Mouse (Mus musculus) left cerebral cortex, postnatal 25 days (tissue): ENCODE results near the gene Cebpg. TPM values are rescaled to one million over a fixed set of nuclear protein-coding genes. Genes with fewer than 3 reads are reported as not detected.

Experiments
- DNase-seq, 2 experiments: peaks; one replicate each; pipeline ENCODE4 v3.0.0; 2022; ENCODE audit warnings: low spot score in 2 of 2, mixed read lengths in 1 of 2
- intact Hi-C: fragments of 180-260 bp; cut with DNase I; formaldehyde crosslinking; loops from one replicate; pipeline ENCODE4 v1.15.1; 2025
- total RNA-seq, 2 experiments: library from RNA; stranded (reverse); gene quantifications; 2 replicates each; pipeline ENCODE4 v1.2.3; 2021

Gene Cebpg
- 10 to 100 TPM; 31.3 to 34.8 TPM for total RNA-seq

DNA sequence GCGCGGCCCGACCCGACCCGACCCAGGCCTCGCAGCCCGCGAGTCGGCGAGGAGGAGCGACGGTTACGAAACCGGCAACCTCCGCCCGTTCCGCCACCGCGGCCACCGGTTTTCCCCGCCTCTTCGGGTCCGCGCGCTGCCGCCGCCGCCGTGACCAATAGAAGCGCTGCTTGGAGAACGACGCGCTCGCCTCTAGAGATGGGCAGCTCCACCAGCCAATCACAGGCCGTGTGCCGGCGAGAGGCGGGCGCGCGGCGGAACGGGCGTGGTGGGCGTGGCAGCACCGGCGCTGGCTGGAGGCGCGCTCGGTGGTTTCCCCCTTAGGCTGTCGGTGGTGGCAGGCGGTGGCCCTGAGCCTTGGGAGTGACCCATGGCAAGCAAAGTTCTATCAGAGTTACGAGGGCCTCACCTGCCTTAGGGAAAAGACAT is at the start of gene Cebpg:
Gene Cebpg, minus strand, starts transcription at position 138 of the 429 bp plus-strand sequence.
- DNase-seq: peak; percentile 97 to 99
- intact Hi-C loops: no loop called here

DNA sequence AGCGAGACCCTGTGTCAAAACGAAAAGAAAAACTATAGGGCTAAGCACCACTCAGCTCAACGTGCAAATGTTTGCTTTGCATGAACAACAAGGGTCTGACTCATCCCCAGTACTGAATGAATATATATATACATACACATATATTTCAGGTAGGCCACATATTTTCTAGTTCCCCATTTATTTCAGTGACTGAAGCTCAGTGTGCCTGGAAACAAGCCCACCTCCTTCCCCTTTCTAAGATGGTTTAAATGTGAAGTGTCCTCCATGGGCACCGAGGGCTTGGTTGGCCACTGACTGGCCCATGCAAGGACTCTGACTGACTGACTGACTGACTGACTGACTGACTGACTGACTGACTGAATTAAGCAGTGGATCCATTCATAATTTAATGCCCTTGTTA is 43.2 kb upstream of the Cebpg start:
- no peak for DNase-seq
- intact Hi-C loops: no loop called here

DNA sequence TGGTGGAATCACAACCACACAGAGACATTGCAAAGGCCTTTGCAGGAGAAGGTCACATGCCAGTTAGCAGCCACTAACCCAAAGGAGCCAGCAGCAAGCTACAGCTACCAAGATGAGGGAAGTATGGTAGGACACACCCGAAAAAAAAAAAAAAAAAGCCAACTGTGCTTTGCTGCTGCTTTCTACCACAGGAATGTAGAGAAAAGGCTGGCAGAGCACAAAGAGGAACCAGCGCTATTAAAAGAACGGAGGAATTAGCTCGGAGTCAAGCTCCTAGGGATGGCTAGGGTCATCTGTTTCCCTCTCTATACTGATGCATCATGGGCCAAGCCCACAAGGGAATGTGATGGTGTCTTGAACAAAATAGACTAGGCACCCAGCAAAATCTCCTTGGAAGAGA is 42.4 kb upstream of the Cebpg start:
- DNase-seq: peak in 1 of 2 experiments; percentile 27
- intact Hi-C loops: no loop called here

DNA sequence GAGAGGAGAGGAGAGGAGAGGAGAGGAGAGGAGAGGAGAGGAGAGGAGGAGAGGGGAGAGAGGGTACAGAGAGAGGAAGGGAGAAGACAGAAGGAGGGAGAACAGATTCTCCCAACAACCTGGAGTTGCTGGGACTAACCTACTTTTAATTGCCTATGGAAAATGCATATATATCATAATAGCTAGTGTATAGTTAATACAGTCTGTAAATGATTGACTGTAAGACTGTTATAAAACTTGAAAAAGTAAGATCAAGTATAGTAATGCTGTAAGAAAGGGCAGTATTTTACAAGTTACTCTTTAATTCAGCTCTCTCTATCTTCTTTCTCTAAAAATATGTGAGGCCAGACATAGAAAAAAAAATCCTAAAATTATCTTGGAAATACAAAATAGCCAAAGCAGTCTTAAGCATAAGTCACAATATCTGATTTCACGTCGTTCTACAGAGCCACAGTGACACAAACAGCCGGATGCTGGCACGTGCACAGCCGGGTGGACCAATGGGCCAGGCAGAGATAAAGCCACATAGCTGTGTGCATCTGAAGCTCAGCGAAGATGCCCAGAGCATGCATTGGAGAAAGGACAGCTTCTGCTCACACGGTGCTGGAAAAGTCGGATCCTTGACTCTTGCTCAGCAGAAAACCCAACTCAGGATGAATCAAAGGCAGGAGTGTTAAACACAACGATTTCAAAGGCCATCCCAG is 38.8 kb upstream of the Cebpg start:
- intact Hi-C loops: no loop called here
- DNase-seq: no peak

DNA sequence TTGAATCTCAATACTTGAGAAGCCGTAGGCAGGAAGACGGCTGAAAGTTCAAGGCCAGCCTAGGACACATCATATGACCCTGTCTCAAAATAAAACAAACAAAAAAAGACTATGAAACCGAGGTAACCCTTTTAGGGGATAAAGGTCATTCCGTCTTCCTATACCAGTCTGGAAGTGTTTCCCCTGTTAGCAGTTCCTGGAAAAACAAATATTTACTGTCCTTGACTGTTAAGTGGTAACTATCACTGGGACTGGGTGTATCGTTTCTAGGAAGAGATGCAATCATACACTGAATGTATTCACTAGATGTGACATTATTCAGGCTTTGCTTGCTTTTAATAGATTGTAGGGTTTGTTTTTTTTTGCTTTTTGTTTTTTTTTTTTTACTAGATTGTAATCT is 34.2 kb upstream of the Cebpg start:
- intact Hi-C loops: no loop called here
- DNase-seq: no peak

DNA sequence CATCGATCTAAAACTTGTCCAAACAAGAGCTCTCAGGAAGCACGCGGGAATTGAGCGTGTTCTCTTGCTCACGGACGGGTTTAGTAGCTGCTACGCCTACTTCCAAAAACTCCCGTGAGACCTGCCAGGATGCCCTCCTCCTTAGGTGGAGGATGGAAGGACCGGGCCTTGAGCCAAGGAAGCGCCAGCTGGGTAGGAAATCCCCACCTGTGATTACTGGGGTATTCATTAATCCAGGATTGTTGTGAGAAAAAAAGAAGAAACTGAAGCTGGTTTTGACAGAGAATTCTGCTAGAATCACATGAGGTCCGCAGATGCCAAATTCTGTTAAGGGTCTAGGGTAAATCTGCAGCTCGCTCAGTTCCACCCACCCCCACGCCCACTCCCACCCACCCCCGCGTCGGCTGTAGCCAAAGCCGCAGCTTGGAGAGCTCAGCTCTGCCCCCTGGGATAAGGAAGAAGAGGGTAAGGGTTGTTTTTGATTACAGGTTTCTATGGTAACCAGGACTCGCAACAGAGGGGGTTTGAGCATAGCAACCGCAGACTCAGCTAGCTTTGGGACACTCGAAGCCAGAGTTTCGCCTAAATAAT is 30.0 kb upstream of the Cebpg start:
- peak; percentile 34 to 50 for DNase-seq
- intact Hi-C loops: no loop called here

DNA sequence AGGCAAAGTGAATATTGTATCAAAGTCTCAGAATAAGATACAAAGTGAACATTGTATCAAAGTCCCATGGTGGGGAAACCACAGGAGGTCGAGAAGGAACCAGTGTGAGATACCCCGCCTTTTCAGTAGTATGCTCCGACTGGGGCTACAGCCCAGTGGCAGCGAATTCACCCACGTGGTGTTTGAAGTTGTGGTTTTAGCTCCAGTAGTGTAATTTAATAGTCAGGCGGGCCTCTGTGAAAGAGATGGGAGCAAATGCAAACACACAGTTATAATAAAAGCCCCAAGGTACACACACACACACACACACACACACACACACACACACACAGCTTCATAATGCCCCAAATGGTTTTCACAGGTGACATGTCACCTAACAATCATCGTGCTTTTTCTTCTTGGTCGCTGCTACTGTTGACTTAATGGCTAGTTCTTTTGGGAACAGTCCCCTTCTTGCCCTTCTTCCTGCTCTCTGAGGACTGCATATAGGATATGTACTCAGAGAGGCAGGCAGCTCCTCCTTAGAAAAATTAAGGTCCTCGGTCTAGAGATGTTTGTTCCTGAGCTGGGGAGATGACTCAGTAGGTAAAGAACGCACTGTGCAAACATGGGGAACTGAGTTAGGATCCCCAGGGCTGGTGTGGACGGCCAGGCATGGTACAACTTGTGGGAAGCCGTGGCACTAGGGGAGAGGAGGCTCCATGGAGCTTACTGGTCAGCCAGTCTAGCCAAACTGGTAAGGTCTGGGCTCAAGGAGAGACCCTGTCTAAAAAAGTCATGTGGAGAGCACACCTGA is 28.4 kb upstream of the Cebpg start:
- DNase-seq: no peak
- intact Hi-C loops: no loop called here

DNA sequence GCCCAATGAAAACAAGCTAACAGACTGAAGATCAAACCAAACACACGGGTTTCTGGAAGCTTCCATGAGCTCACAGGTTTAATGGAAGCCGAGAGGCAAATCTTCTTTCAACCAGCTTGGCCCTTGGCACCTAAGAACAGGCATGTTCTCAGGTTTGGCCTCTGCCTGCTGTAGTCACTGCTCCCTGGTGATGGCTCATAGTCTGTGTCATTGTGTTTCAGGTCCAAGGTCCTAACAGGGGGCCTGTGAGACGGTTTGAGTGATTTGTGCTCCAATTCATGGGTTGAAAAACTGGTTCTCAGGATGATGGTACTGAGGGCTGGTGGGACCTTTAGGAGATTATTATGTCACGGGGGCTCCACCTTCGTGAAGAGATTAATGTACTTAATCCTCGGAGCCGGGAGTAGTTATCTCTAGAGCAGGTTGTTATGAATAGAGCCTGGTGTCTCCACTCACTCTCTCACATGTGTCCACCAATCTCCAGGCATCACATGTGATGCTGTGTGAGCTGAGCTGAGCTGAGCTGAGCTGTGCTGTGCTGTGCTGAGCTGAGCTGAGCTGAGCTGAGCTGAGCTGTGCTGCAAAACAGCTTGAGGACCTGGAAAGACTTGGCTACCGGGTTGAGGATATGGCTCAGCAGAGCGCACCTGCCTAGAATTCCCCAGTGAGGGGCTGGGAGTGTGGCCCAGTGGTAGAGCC is 25.2 kb upstream of the Cebpg start:
- intact Hi-C loops: no loop called here
- DNase-seq: no peak

DNA sequence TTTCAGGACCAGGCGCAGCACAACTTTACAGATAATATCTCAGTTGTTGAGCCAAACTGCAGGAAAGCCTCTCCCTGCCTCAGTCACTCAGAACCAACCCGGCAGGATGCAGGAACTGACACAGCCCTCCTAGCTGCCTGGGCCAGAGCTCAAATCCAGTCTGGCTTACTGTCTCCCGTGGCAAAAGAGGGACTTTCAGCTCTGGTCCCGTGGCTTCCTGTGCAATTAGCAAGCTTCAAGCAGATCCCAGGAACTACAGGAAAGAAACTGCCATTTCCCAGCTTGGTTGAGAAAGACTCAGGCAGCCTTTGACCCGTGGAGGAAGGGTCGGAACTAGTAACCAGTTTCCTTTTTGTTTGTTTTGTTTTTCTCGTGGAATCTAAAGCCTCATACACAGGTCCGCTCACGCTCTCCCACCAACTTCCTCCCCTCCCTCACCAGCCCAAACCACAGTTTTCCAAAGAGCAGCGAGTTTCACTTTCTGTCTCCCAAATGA is 24.5 kb upstream of the Cebpg start:
- intact Hi-C loops: no loop called here
- no peak for DNase-seq

DNA sequence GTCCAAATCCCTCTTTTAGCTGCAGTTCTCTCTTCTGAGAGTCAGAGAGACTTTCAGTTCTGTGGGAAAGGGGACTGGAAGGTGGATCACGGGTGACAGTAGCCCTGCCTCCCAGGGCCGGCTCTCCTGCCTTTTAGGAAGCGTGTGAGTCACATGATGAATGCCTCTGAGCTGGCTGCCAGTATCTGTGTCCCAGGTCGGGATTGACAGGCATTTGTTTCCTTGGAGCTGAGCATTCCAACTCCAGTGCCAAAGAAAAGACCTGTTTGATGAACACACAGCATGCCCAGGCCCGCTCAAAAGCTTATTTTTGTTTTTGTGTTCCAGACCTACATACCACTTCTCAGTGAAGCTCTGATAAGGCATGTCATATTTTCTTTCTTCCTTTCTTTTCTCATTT is 20.3 kb upstream of the Cebpg start:
- intact Hi-C loops: no loop called here
- no peak for DNase-seq

DNA sequence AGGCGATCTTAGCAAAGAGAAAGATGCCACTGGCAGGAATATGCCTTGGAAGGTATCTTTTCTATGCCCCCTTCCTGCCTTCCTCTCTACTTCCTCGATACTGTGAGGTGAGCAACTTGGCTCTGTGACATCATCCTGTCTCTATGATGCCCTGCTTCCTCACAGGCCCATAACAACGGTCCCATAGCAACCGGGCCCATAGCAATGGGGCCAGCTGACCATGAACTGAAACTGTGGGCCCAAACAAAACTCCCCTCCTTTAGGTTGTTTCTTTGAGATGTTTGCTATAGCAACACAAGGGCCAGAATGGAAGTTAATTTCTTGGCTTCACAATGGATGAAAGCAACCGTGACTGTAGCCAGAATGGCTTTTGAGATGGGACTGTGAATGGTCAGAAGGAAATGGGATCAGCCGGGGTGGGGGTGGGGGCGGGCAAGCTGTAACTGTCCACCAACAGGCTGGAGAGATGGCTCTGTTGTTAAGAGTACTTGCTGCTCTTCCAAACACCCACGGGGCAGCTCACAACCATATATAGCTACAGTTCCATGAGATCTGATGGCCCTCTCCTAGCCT is 10.4 kb upstream of the Cebpg start:
- intact Hi-C loops: no loop called here
- DNase-seq: no peak

DNA sequence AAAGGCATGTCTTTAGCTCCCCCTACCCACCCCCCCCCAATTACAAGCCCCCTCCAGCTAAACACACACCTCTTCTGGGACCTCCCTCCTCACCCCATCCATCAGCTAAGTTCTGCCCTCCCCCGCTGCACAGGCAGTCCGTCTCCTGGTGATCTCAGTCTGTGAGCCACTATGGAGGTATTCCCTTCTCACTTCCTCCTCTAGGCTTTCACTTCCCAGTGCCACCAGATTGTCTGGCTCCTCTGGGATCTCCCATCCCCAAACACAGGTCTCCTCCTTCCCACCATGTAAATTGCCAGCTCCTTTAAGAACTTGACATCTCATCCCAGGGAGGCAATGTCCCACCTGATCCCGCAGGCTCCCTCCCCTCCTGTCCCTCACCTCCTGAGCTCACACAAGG is 9.6 kb upstream of the Cebpg start:
- DNase-seq: no peak
- intact Hi-C loops: no loop called here

DNA sequence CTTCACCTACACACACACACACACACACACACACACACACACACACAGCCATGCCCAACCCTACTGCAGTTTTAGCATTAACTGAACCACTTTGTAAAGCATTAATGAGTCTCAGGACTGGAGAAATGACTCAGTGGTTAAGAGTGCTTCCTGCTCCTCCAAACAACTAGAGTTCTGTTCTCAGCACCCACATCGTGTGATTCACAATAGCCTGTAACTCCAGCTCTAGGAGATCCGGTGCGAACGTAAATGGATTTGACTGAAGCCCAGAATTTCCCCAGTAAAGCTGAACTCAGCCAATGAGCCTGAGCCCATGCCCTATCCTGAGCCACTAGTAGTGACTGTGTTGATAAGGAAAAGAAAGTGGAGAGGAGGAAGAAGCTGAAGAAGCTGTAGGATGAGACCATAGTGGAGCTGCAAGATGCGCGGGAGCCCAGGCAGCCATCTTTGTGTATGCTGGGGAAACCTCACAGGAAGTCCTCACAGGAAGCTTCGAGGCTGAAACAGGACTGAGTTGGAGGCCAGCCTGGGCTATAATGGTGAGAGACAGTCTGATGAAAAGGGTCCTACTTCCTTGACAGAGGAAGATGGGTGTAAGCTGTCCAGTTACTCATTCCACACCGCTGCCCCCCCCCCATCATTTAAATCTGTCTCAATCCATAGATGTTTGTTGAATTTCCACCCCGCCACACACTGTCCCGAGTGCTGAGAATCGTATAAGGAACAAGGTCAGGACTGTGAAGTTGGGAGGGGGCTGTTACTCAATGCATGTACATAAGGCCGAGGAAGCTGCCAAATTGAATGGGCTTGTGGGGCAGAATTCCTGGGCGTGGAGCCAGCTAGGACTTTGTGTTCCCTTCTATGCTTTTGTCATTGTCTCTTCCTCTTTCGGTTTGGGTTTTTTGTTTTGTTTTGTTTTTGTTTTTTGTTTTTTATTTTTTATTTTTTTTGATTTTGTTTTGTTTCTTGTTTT is 8.2 kb upstream of the Cebpg start:
- peak; percentile 40 to 45 for DNase-seq
- intact Hi-C loops: no loop called here

DNA sequence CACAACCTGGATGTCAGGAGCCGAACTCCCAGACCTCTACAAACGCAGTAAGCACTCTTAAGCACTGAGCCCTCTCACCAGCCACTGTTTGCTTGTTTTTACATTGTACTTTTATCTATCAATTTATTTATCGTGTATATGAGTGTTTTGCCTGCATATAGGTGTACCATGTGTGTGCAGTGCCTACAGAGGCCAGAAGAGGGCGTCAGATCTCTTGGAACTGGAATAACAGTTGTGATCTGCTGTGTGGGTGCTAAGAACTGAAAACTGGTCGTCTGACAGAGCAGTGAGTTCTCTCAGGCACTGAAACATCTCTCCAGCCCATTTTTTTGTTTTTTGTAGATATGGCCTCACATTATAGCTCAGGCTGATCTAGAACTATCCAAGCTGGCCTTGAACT is 3.1 kb upstream of the Cebpg start:
- intact Hi-C loops: no loop called here
- no peak for DNase-seq

DNA sequence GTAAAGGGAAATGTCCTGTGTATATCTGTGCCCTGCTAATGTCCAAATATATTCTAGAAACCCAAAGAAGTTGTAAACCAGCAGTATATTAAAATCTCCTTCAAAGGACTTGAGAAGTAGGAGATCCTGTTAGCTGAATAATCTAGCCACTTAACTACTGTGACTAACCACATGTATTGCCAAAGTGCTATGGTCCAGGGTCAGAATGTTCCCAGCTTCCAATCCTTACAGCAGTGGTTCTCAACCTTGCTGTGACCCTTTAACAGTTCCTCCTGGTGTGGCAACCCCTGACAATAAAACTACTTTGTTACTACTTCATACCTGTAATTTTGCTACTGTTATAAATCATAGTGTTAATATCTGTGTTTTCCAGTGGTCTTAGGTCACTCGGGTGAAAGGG is 2.0 kb upstream of the Cebpg start:
- intact Hi-C loops: no loop called here
- no peak for DNase-seq

DNA sequence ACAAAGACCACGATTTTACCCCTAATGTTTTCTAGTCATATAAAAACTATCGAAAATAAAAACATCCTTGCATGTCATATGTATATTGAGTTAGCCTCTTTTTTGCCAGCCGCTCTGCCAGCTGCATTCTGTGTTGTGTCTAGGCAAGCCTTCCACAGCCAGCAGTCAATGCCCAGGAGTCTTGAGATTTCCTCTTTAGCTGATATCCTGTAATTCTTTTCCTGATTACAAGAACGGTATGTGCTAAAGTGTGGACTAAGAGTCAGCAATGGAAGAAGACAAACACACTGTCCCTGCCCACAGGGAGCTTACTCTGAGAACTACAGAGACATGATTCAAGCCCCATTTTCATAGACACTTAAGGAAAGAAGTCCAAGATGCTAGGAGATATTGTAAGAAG is 1.2 kb upstream of the Cebpg start:
- no peak for DNase-seq
- intact Hi-C loops: no loop called here

DNA sequence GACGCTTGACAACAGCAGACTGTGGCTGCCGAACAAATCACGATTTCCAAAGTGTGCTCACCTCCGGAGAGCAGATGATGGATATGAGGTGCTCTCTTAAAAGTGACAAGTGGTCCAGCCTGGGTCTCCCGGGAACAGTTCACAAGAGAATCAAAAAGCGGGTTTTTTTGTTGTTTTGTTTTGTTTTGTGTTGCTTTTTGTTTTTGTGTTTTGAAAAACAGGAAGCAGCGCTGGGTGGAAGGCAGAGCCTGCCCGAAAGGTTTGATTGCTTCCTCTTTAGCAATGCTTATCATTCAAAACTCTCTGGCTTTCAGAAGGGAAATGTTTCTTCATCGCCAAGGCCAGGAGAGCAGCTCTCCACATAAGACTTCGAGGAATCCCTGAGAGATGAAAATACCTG is 626 bp upstream of the Cebpg start:
- intact Hi-C loops: no loop called here
- DNase-seq: no peak

DNA sequence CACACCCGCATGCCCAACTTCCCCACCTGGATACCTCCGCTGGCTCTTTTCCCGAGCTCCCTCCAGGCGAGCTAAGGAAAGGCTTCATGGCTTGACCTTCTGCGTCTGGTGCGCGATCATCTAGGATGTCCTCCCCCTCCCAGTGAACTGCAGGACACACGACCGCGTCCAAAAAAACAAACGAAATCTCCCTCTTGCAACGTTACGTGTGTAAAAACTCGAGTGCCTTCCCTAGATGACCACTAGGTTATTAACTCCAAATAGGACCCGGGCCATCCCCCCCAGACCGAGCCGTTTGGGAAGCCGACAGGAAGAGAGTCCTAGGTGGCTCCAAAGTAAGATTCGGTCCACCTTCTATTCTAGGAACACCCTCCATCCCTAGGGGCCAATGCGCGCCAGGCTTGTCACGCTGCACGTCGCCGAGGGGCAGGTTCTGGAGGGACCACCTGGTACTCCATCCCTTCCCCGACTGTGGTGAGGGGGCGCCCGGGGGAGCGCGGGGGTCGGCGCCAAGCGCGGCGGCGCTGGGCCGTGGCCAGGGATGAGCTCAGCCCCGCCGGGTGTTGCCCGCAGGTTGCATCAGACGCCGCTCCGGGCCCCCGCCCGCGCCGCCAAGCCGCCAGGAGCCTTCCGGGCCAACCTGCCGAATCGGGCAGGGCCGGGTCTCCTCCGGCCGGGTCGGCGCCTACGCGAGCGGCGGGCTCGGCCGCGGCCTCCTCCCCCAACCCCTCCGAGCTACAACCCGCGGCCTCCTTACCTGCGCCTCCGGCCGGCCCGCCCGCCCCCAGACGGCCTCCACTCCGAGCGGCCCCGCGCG is 546 bp downstream of the Cebpg start:
- DNase-seq: peak; percentile 64 to 65
- intact Hi-C loops: loop anchor here (2.0 kb wide), 2 partner anchors 29 to 63 kb away; partner anchors contain the start of gene Cebpa
